Mouse (Mus musculus) neural tube, embryonic 10.5 days (tissue): ENCODE data around the gene Mmp11.

Experiments used
- DNase-seq: peaks from one replicate; pipeline ENCODE4 v3.0.0-alpha.2; 2017; ENCODE audit warnings: low spot score; ENCODE audit errors: extremely low spot score

Mmp11 gene

DNA sequence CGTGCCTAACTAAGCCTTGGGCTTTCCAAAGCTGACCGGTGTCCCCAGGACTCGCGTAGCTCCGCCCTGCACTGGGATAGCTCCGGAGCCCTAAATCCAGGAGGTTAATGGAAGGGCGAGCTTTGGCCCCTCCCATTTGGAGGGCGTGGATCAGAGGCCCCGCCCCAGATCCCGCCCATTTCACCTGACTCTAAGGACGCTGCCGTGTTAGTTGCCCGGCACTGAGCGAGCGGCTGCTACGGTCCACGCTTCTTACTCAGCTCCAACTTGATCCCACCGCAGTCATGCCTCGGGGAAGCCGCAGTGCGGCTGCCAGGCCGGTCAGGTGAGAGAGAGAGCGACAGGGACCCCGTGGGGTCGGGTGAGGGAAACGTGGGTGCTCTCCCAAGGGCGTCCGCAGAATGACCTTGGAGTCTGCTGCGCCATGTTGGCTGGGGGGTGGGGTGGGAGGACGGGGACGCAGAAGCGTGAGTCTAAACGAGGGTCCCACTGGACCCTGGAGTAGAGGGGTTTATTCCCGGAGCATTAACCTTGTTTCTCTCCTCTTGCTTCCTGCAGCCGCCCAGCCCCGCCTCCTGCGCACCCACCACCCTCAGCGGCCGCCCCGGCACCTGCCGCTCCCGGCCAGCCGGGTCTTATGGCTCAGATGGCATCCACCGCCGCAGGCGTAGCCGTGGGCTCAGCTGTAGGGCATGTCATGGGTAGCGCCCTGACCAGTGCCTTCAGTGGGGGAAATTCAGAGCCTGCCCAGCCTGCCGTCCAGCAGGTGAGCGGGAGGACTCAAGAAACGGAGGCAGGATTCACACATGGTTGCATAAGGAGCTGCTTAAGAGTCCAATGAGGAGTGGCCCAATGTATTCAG, at the start of gene Mmp11:
Gene Mmp11 (minus strand): TSS at position 817 of the 862 bp plus-strand sequence.
- DNase-seq = peak; percentile 66

- no peak for DNase-seq
Observed at GRCm38 (mm10) chr10:75979432-75979831, 43.1 kb upstream of the Mmp11 start.

- no peak for DNase-seq
Observed at GRCm38 (mm10) chr10:75978835-75979157, 42.5 kb upstream of the Mmp11 start.

DNA sequence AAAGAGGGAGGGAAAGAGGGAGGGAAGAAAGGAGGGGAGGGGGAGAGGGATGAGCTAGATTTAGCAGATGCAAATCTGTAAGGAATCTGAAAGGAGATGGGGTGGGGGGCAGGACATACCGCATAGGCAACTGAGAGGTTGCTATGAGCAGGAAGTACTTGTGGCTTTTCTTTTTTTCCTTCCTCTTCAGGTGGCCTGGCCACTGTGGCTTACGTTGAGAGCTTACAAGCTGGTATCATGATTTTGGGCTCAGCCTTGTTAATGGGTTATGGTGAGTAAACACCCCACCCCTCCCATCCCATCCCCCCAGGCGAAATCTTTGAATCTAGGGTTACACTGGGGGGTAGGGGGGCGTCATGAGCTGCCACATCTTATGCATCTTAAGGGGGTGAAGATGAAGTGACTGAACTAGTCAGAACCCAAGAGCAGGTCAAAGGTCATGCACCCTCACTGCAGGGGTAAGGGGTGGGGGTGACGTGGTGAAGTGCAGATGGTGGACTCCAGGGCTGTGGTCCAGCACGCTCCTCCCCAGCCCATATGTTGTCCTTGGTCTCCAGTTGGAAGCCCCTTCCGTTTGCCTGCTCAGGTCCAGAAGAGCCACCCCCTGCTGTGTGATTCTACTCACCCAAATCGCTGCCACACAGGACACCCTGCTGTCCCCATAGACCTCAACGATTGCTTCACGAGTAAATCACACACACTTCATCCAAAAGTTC, 42.0 kb upstream of the Mmp11 start:
- no peak for DNase-seq

- no peak for DNase-seq
Observed at GRCm38 (mm10) chr10:75975216-75975615, 38.9 kb upstream of the Mmp11 start.

GRCm38 (mm10) chr10:75973846-75974245, 37.5 kb upstream of the Mmp11 start:
- DNase-seq = no peak

- no peak for DNase-seq
Observed at GRCm38 (mm10) chr10:75954381-75954811, 18.1 kb upstream of the Mmp11 start, which contains the start of gene Gm5134. Gene Gm5134, plus strand, starts transcription at chr10:75954514.

- DNase-seq = peak; percentile 54
Observed at GRCm38 (mm10) chr10:75951424-75952050, 15.2 kb upstream of the Mmp11 start.

GRCm38 (mm10) chr10:75950791-75951210, 14.5 kb upstream of the Mmp11 start:
- DNase-seq = peak; percentile 52

DNA sequence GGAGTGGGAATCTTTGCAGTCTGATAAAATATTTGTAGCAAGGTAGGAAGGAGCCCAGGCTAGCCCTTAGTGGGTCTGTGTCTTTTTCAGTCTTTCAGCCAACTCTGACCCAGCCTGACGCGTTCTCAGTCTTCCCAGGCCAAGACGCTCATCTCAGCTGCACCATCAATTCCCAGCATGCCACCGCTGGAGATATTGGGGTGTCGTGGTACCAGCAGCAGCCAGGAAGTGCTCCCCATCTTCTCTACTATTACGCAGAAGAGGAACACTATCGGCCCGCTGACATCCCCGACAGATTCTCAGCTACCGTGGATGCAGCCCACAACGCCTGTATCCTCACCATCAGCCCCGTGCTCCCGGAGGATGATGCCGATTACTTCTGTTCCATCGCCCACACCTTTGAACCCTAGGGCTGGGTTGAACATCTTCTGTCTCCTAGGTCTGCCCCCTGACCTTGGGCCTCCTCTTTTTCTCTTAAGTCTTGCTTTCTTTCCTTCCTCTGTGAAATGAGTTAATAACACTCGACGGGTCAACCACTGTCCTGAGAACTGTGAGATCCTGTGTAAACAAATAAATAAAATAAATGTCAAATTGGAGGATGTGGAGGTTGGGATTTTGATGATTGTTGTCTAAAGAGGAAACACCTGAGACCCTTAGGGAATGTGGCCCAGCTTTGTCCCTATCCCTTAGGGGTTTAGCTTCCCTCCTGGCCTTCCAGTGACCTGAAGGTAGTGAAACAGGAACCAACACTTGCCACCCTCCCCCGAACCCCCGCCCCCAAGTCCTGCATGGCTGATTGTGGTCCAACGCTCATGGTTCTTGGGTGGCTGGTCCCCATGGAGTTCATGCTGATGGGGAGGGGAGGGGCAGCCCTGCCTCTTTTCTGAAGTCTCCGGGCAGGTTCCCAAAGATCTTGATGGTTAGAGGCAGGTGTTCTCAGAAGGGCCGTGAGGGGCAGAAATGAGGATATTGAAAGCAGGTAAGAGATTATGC, 13.1 kb upstream of the Mmp11 start:
- no peak for DNase-seq

GRCm38 (mm10) chr10:75948079-75948478, 11.8 kb upstream of the Mmp11 start:
- no peak for DNase-seq

DNA sequence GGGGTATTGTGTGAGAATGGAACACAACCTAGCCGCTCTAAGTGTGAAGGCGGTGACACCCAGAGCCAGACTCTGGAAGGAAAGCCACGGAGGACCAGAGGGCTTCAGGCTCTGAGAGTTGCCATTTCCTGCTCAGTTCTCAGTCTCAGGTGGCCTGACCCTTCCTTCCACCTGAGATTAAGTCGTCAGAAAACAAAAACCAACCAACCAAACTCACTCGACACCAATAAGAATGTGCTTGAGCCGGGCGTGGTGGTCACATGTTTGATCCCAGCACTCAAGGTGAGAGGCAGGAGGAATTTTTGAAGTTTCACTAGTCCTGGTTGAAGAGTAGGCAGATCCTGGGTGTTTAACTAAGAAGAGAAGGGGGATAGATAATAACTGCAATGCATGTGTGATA, 9.6 kb upstream of the Mmp11 start:
- no peak for DNase-seq

DNA sequence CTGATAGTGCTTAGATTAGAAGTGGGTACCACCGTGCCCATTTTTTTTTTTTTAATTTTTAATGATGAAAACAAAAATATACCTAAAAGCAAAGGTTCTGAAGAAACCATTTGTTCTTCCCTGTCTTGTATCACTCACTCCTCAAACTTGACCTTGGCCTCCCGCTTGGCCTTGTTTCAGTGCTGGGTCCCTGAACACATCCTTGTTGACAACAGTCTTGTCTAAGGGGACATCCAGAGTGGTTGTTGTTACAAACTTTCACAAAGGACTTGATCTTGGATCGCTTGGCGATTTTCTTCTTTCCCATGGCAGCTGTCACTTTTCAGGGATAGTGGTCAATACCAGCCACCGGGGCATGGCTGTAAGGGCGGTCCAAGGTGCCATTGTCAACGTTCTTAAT, 8.9 kb upstream of the Mmp11 start:
- DNase-seq = no peak

DNA sequence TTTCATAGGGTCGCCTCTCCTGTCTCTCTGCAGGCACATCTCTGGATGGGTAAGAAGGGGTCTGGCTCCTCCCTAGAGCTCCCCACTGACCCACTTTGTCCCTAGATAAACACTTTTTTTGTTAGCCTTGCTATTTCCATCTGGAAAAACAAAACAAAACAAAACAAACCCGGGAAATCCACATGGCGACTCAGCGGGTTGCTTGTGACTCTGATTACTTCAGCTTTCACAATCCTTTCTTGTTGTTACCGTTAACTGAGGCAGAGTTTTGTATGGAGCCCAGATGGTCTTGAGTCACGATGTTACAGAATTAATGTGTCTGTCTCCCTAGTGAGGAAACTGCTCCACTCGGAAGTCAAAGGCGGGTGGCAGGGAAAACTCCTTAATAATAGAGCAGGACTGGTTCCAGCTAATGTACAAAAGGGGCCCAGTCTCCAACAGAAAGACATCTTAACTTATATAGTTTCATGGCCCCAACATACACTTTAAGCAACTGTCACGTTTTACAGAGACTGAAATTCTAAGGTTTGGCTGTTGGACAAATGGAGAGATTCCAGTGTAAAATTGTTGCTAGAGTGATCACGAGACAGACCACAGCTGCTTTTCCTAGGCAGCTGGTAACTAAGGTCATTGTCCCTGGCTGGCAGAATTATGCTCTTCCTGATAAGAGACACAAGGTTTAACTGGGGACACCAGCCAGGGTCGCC, 7.9 kb upstream of the Mmp11 start:
- no peak for DNase-seq

- no peak for DNase-seq
Observed at GRCm38 (mm10) chr10:75942736-75943477, 6.6 kb upstream of the Mmp11 start, which contains the start of gene Vpreb3. Gene Vpreb3, plus strand, starts transcription at chr10:75943057.

DNA sequence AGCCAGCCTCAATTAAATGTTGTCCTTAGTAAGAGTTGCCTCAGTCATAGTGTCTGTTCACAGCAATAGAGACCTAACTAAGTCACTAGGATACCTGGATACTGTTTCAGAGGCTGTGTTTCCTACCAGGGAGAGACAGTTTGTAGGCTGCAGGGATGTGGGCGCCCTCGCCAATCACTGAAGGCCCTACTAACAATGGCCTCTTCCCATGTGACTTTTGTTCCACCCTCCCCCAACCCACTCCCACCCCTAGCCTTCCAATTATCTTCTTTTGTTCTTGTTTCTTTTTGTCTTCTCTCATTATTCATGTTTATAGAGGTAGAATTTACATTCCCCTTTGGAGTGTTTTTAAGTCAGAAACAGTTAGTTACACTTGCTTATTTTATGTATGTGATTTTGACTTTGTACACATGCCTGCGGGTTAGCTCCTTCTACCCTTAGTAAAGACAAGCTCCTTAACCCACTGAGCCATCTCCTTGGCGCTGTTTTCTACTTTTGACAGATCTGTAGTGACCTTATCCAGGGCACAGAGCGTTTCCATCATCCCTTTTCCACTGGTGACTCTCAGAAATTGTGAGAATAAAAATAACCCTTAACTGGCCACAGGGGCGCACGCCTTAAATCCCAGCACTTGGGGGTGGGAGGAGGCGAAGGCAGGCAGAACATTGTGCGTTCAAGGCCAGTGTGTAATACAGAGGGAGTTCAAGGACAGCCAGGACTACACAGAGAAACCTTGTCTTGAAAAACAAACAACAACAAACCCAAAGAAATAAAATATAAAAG, 4.9 kb upstream of the Mmp11 start:
- DNase-seq = no peak

- DNase-seq = no peak
Observed at GRCm38 (mm10) chr10:75940520-75940919, 4.2 kb upstream of the Mmp11 start, which contains the start of gene Gm867. Gene Gm867, minus strand, starts transcription at chr10:75940672.

- DNase-seq = no peak
Observed at GRCm38 (mm10) chr10:75939481-75940234, 3.4 kb upstream of the Mmp11 start.
